Comparison of ENCODE assay signal across 32 mouse cellular contexts in genomic region chr11:62498802-62499201, GRCm38 (mm10).
"Had no signal": no experiment of that assay in that cellular context is flagged by ENCODE, and none has a peak within 500 bp of the region (broad histone marks: within the 10 kb centered on the region; RNA-seq: fewer than 3 reads in every experiment).

No protein-coding gene starts in this region.

- H3K4me3 ChIP-seq: limb, embryonic 10.5 days; limb, embryonic 12.5 days; limb, embryonic 13.5 days; limb, embryonic 15.5 days; liver, embryonic 12.5 days; liver, embryonic 13.5 days; liver, embryonic 15.5 days; lung, embryonic 15.5 days; megakaryocyte, embryonic 14.5 days; midbrain, embryonic 10.5 days; midbrain, embryonic 12.5 days; midbrain, embryonic 13.5 days; midbrain, embryonic 15.5 days; myocyte; neural tube, embryonic 12.5 days; neural tube, embryonic 13.5 days had no signal

- ATAC-seq: liver, embryonic 12.5 days; liver, postnatal 0 days; lung, postnatal 0 days; midbrain, embryonic 13.5 days; midbrain, embryonic 15.5 days; midbrain, embryonic 16.5 days had no signal

- H3K9me3 ChIP-seq: limb, embryonic 10.5 days; limb, embryonic 12.5 days; limb, embryonic 13.5 days; limb, embryonic 15.5 days; liver, embryonic 12.5 days; liver, embryonic 13.5 days; liver, embryonic 15.5 days; lung, embryonic 15.5 days; megakaryocyte, embryonic 14.5 days; midbrain, embryonic 10.5 days; midbrain, embryonic 12.5 days; midbrain, embryonic 13.5 days; midbrain, embryonic 15.5 days; neural tube, embryonic 12.5 days; neural tube, embryonic 13.5 days had no signal

- H3K36me3 ChIP-seq: limb, embryonic 10.5 days; limb, embryonic 12.5 days; limb, embryonic 13.5 days; limb, embryonic 15.5 days; liver, embryonic 12.5 days; liver, embryonic 13.5 days; liver, embryonic 15.5 days; lung, embryonic 15.5 days; midbrain, embryonic 10.5 days; midbrain, embryonic 12.5 days; midbrain, embryonic 13.5 days; midbrain, embryonic 15.5 days; neural tube, embryonic 12.5 days; neural tube, embryonic 13.5 days had no signal

- H3K4me2 ChIP-seq: limb, embryonic 12.5 days; limb, embryonic 13.5 days; limb, embryonic 15.5 days; liver, embryonic 11.5 days; liver, embryonic 12.5 days; liver, embryonic 13.5 days; liver, embryonic 15.5 days; lung, embryonic 14.5 days; lung, embryonic 15.5 days; midbrain, embryonic 11.5 days; midbrain, embryonic 12.5 days; midbrain, embryonic 13.5 days; midbrain, embryonic 15.5 days; neural tube, embryonic 12.5 days; neural tube, embryonic 13.5 days had no signal

- H3K4me1 ChIP-seq: midbrain, embryonic 15.5 days had no signal

- DNase-seq: left cerebral cortex, postnatal 4 days; liver; liver, embryonic 13.5 days; liver, postnatal 0 days; lung, adult 18-20 months; lung, adult 2 months; lung, embryonic 14.5 days; lung, postnatal 10 days; lung, postnatal 14 days; lung, postnatal 36 days; lung, postnatal 4 days had no signal

- H3K27ac ChIP-seq: limb, embryonic 10.5 days; limb, embryonic 12.5 days; limb, embryonic 13.5 days; limb, embryonic 15.5 days; liver, embryonic 12.5 days; liver, embryonic 13.5 days; liver, embryonic 14.5 days; liver, embryonic 15.5 days; lung, embryonic 15.5 days; macrophage; midbrain, embryonic 10.5 days; midbrain, embryonic 12.5 days; midbrain, embryonic 13.5 days; midbrain, embryonic 15.5 days; neural tube, embryonic 12.5 days; neural tube, embryonic 13.5 days had no signal

- H3K27me3 ChIP-seq: limb, embryonic 12.5 days; limb, embryonic 13.5 days; limb, embryonic 15.5 days; liver, embryonic 12.5 days; liver, embryonic 13.5 days; liver, embryonic 15.5 days; lung, embryonic 15.5 days; megakaryocyte, embryonic 14.5 days; midbrain, embryonic 12.5 days; midbrain, embryonic 13.5 days; midbrain, embryonic 15.5 days; neural tube, embryonic 12.5 days; neural tube, embryonic 13.5 days had no signal

- H3K9ac ChIP-seq: limb, embryonic 12.5 days; limb, embryonic 13.5 days; limb, embryonic 15.5 days; liver, embryonic 12.5 days; liver, embryonic 13.5 days; liver, embryonic 14.5 days; liver, embryonic 15.5 days; liver, postnatal 0 days; lung, embryonic 14.5 days; lung, embryonic 15.5 days; midbrain, embryonic 12.5 days; midbrain, embryonic 13.5 days; midbrain, embryonic 15.5 days; neural tube, embryonic 12.5 days; neural tube, embryonic 13.5 days had no signal
